Mouse (Mus musculus): ENCODE results near the gene Clec4a2. TPM values are rescaled to one million over a fixed set of nuclear protein-coding genes. Genes with fewer than 3 reads are reported as not detected.
"Not testable (repeated sequence)": the region's sequence is repeated elsewhere in the genome, so short reads cannot be mapped to it uniquely, and the experiment has no call there.

The Clec4a2 gene
- total RNA-seq (2021), result 1 to 10 TPM; 1.1 to 1.3 TPM

DNA sequence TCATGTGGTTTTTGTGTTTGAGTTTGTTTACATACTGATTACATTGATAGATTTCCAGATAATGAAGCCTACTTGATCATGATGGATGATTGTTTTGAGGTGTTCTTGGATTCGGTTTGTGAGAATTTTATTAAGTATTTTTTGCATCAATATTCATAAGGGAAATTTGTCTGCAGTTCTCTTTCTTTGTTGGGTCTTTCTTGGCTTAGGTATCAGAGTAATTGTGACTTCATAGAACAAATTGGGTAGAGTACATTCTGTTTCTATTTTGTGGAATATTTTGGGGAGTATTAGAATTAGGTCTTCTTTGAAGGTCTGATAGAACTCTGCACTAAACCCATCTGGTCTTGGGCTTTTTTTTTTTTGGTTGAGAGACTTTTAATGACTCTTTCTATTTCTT is at the start of gene Clec4a2:
TSS of gene Clec4a2 (plus strand) at position 301 of the 400 bp plus-strand sequence.
- not testable (repeated sequence) for DNase-seq

DNA sequence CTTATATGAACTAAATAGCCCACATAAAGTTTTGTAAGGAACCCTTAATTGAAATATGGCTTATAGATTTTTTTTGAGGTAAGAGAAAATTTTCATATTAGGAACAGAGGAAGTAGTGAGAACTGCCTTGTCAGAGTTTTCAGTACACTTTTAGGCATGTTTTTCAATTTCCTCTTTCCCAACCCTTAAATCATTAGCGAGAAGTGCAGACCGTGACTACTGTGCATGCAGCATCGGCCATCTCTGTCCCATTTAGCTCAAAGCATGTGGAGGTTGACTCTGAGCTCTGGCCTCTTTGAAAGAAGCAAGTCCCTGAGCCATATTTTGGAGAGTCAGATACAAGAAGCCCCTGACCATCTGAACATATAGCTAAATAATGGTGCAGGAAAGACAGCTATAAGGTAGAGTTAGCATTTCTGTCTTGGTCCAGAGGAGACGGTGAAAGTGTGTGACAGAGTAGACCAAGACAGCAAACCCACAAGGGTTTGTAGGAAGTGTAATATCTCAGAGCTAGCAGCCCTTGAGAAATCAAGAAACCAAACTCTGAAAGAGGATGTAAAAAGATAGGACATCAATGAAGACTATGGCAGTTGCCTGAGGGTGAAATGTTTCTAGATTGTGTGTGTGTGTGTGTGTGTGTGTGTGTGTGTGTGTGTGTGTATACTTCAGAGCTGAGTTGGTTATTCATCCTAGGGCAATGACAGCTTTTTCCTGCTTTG is 10.9 kb upstream of the Clec4a2 start:
- DNase-seq, result no peak

DNA sequence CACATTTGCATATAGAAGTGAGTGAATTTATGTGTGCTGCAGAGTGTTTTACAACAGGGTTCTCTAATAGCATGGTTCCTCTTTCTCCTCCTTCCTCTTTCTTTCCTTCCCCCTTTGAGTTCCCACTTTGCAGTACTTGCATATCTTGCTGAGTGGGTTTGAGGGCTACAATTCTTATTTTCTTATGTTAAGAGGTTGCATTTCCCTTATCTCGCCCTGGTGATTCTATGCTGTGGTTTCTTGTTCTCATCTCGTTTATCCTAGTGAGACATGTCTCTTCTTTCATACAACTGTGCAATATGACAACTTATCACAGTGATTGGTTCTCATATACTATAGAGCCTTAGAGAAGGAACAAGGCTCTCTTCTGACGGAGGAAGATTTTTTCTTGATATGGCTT is 17.0 kb downstream of the Clec4a2 start:
- DNase-seq, result no peak

DNA sequence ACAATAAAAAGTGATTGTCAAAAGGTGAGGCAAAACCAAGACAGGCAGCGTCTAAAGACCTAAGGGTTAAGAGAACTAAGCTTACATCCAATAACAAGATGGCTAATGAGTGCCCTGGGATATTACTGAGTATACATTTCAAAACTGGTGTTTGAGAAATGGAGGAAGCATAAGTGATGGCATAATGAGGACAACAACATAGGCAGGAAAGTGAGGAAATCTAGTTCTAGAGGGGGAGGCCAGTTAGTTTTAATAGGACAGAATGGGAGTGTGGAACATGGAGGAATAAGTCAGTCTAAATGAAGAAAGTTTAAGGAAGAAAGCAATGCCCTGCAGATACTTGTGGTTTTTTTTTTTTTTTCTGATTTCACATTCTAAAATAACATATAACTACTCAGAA is 20.9 kb downstream of the Clec4a2 start:
- no peak for DNase-seq

DNA sequence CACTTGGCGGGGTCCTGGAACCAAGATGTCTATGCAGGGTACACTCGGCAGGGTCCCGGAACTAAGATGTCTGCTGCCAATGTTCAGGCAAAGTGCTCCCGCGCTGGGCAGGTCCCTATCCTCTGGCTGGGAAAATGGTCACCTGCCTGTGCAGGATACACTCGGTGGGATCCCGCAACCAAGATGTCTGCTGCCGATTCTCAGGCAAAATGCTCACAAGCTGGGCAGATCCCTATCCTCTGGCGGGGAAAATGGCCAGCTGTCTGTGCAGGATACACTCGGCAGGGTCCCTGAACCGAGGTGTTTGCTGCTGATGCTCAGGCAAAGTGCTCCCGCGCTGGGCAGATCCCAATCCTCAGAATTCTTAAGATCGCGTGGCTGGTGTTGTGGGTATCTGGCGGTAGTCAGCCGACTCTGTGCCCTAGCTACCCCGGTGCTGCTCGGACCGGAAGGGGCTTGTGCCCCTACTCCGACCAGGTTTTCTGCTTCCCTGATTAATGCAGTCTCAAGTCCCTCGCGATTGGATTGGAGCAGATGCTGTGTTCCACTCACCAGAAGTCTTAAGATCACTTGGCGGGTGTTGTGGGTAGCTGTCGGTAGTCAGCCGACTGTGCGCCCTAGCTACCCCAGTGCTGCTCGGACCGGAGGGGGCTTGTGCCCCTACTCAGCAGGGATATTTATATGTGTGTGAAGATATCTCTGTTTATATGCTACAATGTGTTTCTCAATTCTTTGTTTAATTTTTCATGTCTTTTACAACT is 31.7 kb downstream of the Clec4a2 start:
- DNase-seq, result not testable (repeated sequence)

DNA sequence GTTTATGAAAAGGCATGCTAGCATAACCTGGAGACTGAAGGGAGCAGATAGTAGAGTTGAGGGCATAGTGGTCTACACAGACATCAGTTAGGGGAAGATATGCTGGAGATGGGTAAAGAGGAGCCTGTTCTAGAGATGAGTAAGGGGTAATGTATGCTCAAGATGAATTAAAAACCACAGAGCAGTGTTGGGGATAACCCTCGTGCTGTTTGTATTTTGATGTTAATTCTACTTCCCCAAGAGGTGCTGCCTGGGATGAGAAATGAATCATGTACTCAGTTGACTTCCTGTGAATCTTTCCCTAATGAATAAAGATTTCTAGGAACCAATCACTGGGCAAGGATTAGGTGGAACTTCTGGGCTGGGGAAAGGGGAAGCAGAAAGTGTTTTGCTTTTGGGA is 63.9 kb downstream of the Clec4a2 start:
- DNase-seq, result no peak

DNA sequence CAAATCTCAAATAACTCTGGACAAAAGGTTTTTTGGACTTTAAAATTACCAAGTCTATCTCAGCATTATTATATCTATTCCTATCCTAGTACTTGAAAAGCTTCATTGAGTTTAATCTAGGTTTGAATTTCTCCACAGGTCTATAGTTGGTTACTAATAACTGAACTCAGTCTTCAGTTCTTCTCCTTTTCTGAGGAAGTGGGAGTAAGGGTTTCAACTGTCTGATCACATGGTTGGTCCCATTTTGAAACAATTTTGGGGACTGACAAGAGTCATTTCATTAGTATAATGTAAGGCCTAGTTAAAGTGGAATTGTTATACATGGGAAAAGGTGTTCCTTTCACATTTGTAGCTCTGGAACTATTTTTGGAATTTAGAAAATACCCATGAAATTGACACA is 64.8 kb downstream of the Clec4a2 start:
- DNase-seq, result no peak

DNA sequence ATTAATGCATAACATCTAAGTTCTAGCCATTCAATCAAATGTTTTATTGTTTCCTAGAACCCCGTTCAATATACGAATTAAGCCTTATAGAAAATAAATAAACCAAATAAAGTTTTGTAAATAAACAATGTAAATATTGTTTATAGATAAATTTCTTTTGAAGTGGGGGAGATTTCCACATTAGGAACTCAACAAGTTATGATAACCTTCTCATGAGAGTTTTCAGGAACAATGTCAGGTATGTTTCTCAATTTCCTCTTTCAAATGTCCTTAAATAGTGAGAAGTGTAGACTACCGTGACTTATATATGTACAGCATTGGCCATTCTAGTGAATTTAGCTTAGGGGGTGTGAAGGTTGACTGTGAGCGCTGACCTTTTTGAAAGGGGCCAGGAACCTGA is 66.4 kb downstream of the Clec4a2 start, which contains the start of gene Clec4b2:
TSS of gene Clec4b2 (plus strand) at position 301 of the 400 bp plus-strand sequence.
- no peak for DNase-seq

DNA sequence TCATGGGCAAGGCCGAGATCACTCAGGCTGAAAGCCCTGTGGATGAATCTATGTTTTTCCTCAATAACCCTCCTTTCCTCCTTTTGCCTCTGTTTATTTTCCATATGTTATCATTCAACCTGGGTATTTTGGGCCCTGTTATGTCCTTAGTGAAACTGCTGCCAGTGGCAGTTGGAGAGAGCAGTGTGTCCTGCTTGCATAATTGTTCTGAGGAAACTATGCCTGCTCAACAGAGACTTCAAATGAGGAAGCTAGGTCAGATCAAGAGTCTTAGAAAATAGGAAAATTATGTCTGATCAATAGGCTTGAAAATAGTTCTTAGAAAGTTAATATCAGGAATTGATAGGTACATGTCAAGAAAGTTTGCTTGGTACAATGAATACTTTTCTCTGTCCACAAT is 69.3 kb downstream of the Clec4a2 start:
- DNase-seq, result no peak

DNA sequence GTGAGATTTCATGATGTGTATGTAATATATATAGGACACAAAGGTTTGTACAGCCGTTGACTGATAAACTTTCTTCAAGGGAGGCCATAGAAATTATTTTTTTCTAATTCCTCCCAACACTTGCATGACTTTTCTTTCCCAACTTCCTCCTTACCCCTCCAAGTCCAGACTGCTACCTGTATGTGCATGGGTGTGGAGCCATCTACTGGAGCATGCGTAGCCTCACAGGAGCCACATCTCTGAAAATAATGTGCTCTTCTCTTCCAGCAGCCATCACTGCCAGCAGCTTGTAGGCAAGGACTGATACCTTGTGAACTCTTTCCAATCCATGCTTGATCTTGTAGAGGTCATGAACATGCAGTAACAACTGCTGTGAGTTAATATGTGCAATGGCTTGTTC is 78.6 kb downstream of the Clec4a2 start:
- not testable (repeated sequence) for DNase-seq

Other genes starting within 250 kb of the Clec4a2 start
- gene Necap1, start 232.0 kb upstream of the Clec4a2 start, total RNA-seq (2021), result 10 to 100 TPM; 32.8 to 35.5 TPM
- gene Clec4a1, start 184.6 kb upstream of the Clec4a2 start, total RNA-seq (2021), result 1 to 10 TPM; 1.2 to 1.9 TPM
- 1 to 10 TPM; 1.2 to 1.4 TPM for gene Clec4a3, start 153.9 kb upstream of the Clec4a2 start, total RNA-seq (2021)
- gene Clec4a4, start 116.1 kb upstream of the Clec4a2 start, total RNA-seq (2021), result not detected
- gene Clec4b1, start 56.5 kb upstream of the Clec4a2 start, total RNA-seq (2021), result not detected
- gene Clec4b2, start 66.5 kb downstream of the Clec4a2 start, total RNA-seq (2021), result not detected
- 1 to 10 TPM in 1 of 2 experiments, under 1 TPM in 1; 0.71 to 1.2 TPM for gene Clec4n, start 123.4 kb downstream of the Clec4a2 start, total RNA-seq (2021)
- gene Clec4d, start 155.7 kb downstream of the Clec4a2 start, total RNA-seq (2021), result under 1 TPM in 1 of 2 experiments, not detected in 1; 0.34 TPM
- not detected for gene Clec4e, start 183.4 kb downstream of the Clec4a2 start, total RNA-seq (2021)
- gene Vmn2r19, start 201.9 kb downstream of the Clec4a2 start, total RNA-seq (2021), result not detected

Measured in heart, postnatal 4 days (tissue).